Mouse (Mus musculus): ENCODE results near the gene Mau2.
"Not testable (repeated sequence)": the region's sequence is repeated elsewhere in the genome, so short reads cannot be mapped to it uniquely, and the experiment has no call there.

The Mau2 gene

GRCm38 (mm10) chr8:70023596-70023995 lies 18.9 kb downstream of the Mau2 start:
- no peak for DNase-seq (ENCODE audit: low read depth, low spot score)

GRCm38 (mm10) chr8:70015017-70015416 lies 27.5 kb downstream of the Mau2 start:
- no peak for DNase-seq (ENCODE audit: low read depth, low spot score)

- DNase-seq (ENCODE audit: low read depth, low spot score), result no peak
These were observed 29.8 kb downstream of the Mau2 start for GRCm38 (mm10) chr8:70012763-70013162.

- DNase-seq (ENCODE audit: low read depth, low spot score), result no peak
These were observed 30.2 kb downstream of the Mau2 start for GRCm38 (mm10) chr8:70012350-70012749.

GRCm38 (mm10) chr8:70010796-70011195 lies 31.7 kb downstream of the Mau2 start:
- not testable (repeated sequence) for DNase-seq (ENCODE audit: low read depth, low spot score)

GRCm38 (mm10) chr8:70005178-70005577 lies 37.4 kb downstream of the Mau2 start:
- no peak for DNase-seq (ENCODE audit: low read depth, low spot score)

GRCm38 (mm10) chr8:70004345-70004744 lies 38.2 kb downstream of the Mau2 start:
- no peak for DNase-seq (ENCODE audit: low read depth, low spot score)

- no peak for DNase-seq (ENCODE audit: low read depth, low spot score)
These were observed 39.3 kb downstream of the Mau2 start for GRCm38 (mm10) chr8:70003204-70003657.

- DNase-seq (ENCODE audit: low read depth, low spot score), result not testable (repeated sequence)
These were observed 40.7 kb downstream of the Mau2 start for GRCm38 (mm10) chr8:70001892-70002191.

- no peak for DNase-seq (ENCODE audit: low read depth, low spot score)
These were observed 41.2 kb downstream of the Mau2 start for GRCm38 (mm10) chr8:70001176-70001891.

- DNase-seq (ENCODE audit: low read depth, low spot score), result no peak
These were observed 42.3 kb downstream of the Mau2 start for GRCm38 (mm10) chr8:70000226-70000625.

GRCm38 (mm10) chr8:69999236-69999635 lies 43.3 kb downstream of the Mau2 start:
- DNase-seq (ENCODE audit: low read depth, low spot score), result no peak

GRCm38 (mm10) chr8:69998706-69999105 lies 43.8 kb downstream of the Mau2 start:
- no peak for DNase-seq (ENCODE audit: low read depth, low spot score)

GRCm38 (mm10) chr8:69996589-69997285 lies 45.8 kb downstream of the Mau2 start:
- DNase-seq (ENCODE audit: low read depth, low spot score), result no peak

GRCm38 (mm10) chr8:69995776-69996588 lies 46.6 kb downstream of the Mau2 start, which contains the start of gene Gatad2a:
TSS of gene Gatad2a (minus strand) at chr8:69996384.
- peak; percentile 98 for DNase-seq (ENCODE audit: low read depth, low spot score)

GRCm38 (mm10) chr8:69995422-69995775 lies 47.1 kb downstream of the Mau2 start:
- DNase-seq (ENCODE audit: low read depth, low spot score), result no peak

GRCm38 (mm10) chr8:69988936-69989335 lies 53.6 kb downstream of the Mau2 start:
- not testable (repeated sequence) for DNase-seq (ENCODE audit: low read depth, low spot score)

- no peak for DNase-seq (ENCODE audit: low read depth, low spot score)
These were observed 54.8 kb downstream of the Mau2 start for GRCm38 (mm10) chr8:69987744-69988143.

GRCm38 (mm10) chr8:69984876-69985553 lies 57.5 kb downstream of the Mau2 start:
- no peak for DNase-seq (ENCODE audit: low read depth, low spot score)

GRCm38 (mm10) chr8:69978456-69978855 lies 64.1 kb downstream of the Mau2 start:
- DNase-seq (ENCODE audit: low read depth, low spot score), result no peak

- no peak for DNase-seq (ENCODE audit: low read depth, low spot score)
These were observed 67.7 kb downstream of the Mau2 start for GRCm38 (mm10) chr8:69974806-69975205.

GRCm38 (mm10) chr8:69974194-69974614 lies 68.3 kb downstream of the Mau2 start:
- DNase-seq (ENCODE audit: low read depth, low spot score), result peak; percentile 65

All from brain, embryonic 18.5 days (tissue).